Mouse (Mus musculus): ENCODE results near the gene Ctrl. TPM values are rescaled to one million over a fixed set of nuclear protein-coding genes. Genes with fewer than 3 reads are reported as not detected.
"Not testable (repeated sequence)": the region's sequence is repeated elsewhere in the genome, so short reads cannot be mapped to it uniquely, and the experiment has no call there.

The Ctrl gene
- polyA plus RNA-seq (2016; fragmentation: Nextera tagmentation; extraction: Ambion mirVana) = 2.3 and 3.4 TPM in 2 replicates

GRCm38 (mm10) chr8:105933762-105934161 is at the start of gene Ctrl:
TSS of gene Ctrl (minus strand) at chr8:105933862.
- Histone ChIP-seq H3K36me3 (peaks cover 13% of the 10 kb centered on the region; the same call in 1 of the 2 replicates), H3K4me3 (no peak within 1 kb of the TSS), H3K4me2 (replicated peaks) (no peak within 1 kb of the TSS), H3K9ac (replicated peaks) (no peak within 1 kb of the TSS), H3K4me1 (peaks cover 20% of the 10 kb centered on the region), H3K27me3 (no peaks in the 10 kb centered on the region), H3K9me3 (no peaks in the 10 kb centered on the region), H3K27ac (replicated peaks) (no peak within 1 kb of the TSS)
- 91% methylated on average over 2 of the region's 2 CpGs for WGBS
- no peak for ATAC-seq (ENCODE audit: low FRiP score, low read depth)

GRCm38 (mm10) chr8:105983406-105983805 is 49.7 kb upstream of the Ctrl start:
- ATAC-seq (ENCODE audit: low FRiP score, low read depth); H3K36me3 ChIP-seq; H3K9ac ChIP-seq (replicated peaks); H3K27ac ChIP-seq (replicated peaks); H3K4me2 ChIP-seq (replicated peaks); H3K4me1 ChIP-seq; H3K27me3 ChIP-seq; H3K4me3 ChIP-seq; H3K9me3 ChIP-seq: not testable (repeated sequence)
- WGBS = 87% methylated on average over 11 of the region's 11 CpGs

DNA sequence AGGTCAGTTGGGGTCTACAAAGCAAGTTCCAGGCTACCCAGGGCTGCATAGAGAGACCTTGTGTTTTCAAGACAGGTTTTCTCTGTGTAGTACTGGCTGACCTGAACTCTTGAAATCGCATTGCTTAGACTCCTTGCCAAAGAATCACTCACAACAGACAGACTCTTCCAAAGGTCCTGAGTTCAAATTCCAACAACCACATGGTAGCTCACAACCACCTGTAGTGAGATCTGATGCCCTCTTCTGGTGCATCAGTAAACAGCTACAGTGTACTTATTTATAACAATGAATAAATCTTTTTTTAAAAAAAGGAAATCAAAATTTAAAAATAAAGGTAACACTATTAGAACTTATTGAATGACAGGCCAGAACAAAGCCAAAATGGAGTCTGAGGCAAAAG is 47.5 kb upstream of the Ctrl start:
- H3K27ac ChIP-seq (replicated peaks) = no peak overlapping the region
- H3K9me3 ChIP-seq = no peaks in the 10 kb centered on the region
- no peak overlapping the region for H3K9ac ChIP-seq (replicated peaks)
- ATAC-seq (ENCODE audit: low FRiP score, low read depth) = no peak
- H3K4me2 ChIP-seq (replicated peaks) = no peak overlapping the region
- no peaks in the 10 kb centered on the region for H3K36me3 ChIP-seq
- H3K4me1 ChIP-seq = no peaks in the 10 kb centered on the region
- H3K27me3 ChIP-seq = no peaks in the 10 kb centered on the region
- H3K4me3 ChIP-seq = no peak overlapping the region
- 89% methylated on average over 1 of the region's 1 CpGs for WGBS

- H3K27ac ChIP-seq (replicated peaks) = no peak within 1 kb of the TSS
- no peaks in the 10 kb centered on the region for H3K27me3 ChIP-seq
- H3K4me2 ChIP-seq (replicated peaks) = no peak within 1 kb of the TSS
- H3K9ac ChIP-seq (replicated peaks) = no peak within 1 kb of the TSS
- no peaks in the 10 kb centered on the region for H3K9me3 ChIP-seq
- H3K36me3 ChIP-seq = no peaks in the 10 kb centered on the region
- ATAC-seq (ENCODE audit: low FRiP score, low read depth) = no peak
- H3K4me1 ChIP-seq = no peaks in the 10 kb centered on the region
- WGBS = 90% methylated on average over 15 of the region's 15 CpGs
- no peak within 1 kb of the TSS for H3K4me3 ChIP-seq
Observed at GRCm38 (mm10) chr8:105979325-105979724, 45.7 kb upstream of the Ctrl start, which contains the start of gene Dpep3. TSS of gene Dpep3 (minus strand) at chr8:105979429.

- WGBS = 64% methylated on average over 7 of the region's 7 CpGs
- H3K9ac ChIP-seq (replicated peaks) = no peak overlapping the region
Observed at GRCm38 (mm10) chr8:105975363-105975762, 41.7 kb upstream of the Ctrl start.

DNA sequence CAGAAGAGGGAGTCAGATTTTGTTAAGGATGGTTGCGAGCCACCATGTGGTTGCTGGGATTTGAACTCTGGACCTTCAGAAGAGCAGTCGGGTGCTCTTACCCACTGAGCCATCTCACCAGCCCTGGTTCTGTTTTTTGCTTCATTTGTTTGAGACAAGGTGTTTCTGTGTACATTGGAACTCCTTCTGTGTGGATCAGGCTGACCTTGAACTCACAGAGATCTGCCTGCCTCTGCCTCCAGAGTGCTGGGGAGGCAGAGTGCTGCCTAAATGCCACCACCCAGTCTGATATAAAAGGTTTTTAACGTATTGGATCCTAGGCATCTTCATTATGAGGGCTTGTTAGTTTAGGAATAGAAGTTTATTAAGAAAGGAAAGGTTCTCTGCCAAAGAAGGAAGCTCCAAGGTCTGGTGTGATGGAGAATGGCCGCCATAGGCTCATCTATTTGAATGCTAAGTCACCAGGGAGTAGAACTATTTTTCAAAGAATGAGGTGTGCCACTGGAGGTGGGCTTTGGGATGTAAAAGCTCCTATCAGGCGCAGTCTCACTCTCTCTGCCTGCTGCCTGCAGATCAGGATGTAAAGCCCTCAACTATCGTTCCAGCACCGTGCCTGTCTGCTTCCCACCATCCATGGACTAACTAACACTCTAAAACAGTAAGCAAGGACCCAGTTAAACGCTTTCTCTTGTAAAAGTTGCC is 37.5 kb upstream of the Ctrl start:
- Histone ChIP-seq H3K4me3 (no peak overlapping the region), H3K4me1 (peaks cover 5% of the 10 kb centered on the region), H3K27ac (replicated peaks) (no peak overlapping the region), H3K9me3 (no peaks in the 10 kb centered on the region), H3K27me3 (peaks cover 20% of the 10 kb centered on the region), H3K9ac (replicated peaks) (no peak overlapping the region), H3K36me3 (no peaks in the 10 kb centered on the region), H3K4me2 (replicated peaks) (no peak overlapping the region)
- WGBS = 76% methylated on average over 8 of the region's 8 CpGs
- no peak for ATAC-seq (ENCODE audit: low FRiP score, low read depth)

More at GRCm38 (mm10) chr8:105975363-105975762, 41.7 kb upstream of the Ctrl start:
- H3K4me3 ChIP-seq = no peak overlapping the region
- H3K4me2 ChIP-seq (replicated peaks) = no peak overlapping the region
- H3K36me3 ChIP-seq = no peaks in the 10 kb centered on the region
- H3K27ac ChIP-seq (replicated peaks) = no peak overlapping the region
- ATAC-seq (ENCODE audit: low FRiP score, low read depth) = no peak
- no peaks in the 10 kb centered on the region for H3K9me3 ChIP-seq
- H3K27me3 ChIP-seq = no peaks in the 10 kb centered on the region
- no peaks in the 10 kb centered on the region for H3K4me1 ChIP-seq

- no peak for ATAC-seq (ENCODE audit: low FRiP score, low read depth)
- Histone ChIP-seq H3K27me3 (peaks cover 38% of the 10 kb centered on the region), H3K9me3 (no peaks in the 10 kb centered on the region), H3K4me2 (replicated peaks) (no peak overlapping the region), H3K4me3 (no peak overlapping the region), H3K27ac (replicated peaks) (no peak overlapping the region), H3K36me3 (no peaks in the 10 kb centered on the region), H3K9ac (replicated peaks) (no peak overlapping the region), H3K4me1 (peaks cover 15% of the 10 kb centered on the region)
- 67% methylated on average over 1 of the region's 1 CpGs for whole genome bisulfite sequencing
Observed at GRCm38 (mm10) chr8:105969367-105969766, 35.7 kb upstream of the Ctrl start.

GRCm38 (mm10) chr8:105966692-105967311 is 33.1 kb upstream of the Ctrl start:
- Histone ChIP-seq H3K9ac (replicated peaks) (no peak overlapping the region), H3K36me3 (no peaks in the 10 kb centered on the region), H3K4me1 (peaks cover 15% of the 10 kb centered on the region), H3K4me3 (no peak overlapping the region), H3K27me3 (peaks cover 44% of the 10 kb centered on the region), H3K4me2 (replicated peaks) (peak overlapping the region; percentile 21), H3K9me3 (no peaks in the 10 kb centered on the region), H3K27ac (replicated peaks) (no peak overlapping the region)
- 10% methylated on average over 19 of the region's 19 CpGs for WGBS
- ATAC-seq (ENCODE audit: low FRiP score, low read depth) = no peak

GRCm38 (mm10) chr8:105965905-105966341 is 32.3 kb upstream of the Ctrl start, which contains the start of gene Slc12a4:
TSS of gene Slc12a4 (minus strand) at chr8:105966097.
- WGBS = under 1% methylated on average over 45 of the region's 47 CpGs
- Histone ChIP-seq H3K4me2 (replicated peaks) (peak within 1 kb of the TSS; percentile 64), H3K27me3 (peaks cover 44% of the 10 kb centered on the region), H3K27ac (replicated peaks) (no peak within 1 kb of the TSS), H3K9ac (replicated peaks) (peak within 1 kb of the TSS; percentile 43), H3K9me3 (no peaks in the 10 kb centered on the region), H3K4me3 (peak within 1 kb of the TSS; percentile 51), H3K4me1 (peaks cover 15% of the 10 kb centered on the region), H3K36me3 (no peaks in the 10 kb centered on the region)
- ATAC-seq (ENCODE audit: low FRiP score, low read depth) = peak; percentile 79

DNA sequence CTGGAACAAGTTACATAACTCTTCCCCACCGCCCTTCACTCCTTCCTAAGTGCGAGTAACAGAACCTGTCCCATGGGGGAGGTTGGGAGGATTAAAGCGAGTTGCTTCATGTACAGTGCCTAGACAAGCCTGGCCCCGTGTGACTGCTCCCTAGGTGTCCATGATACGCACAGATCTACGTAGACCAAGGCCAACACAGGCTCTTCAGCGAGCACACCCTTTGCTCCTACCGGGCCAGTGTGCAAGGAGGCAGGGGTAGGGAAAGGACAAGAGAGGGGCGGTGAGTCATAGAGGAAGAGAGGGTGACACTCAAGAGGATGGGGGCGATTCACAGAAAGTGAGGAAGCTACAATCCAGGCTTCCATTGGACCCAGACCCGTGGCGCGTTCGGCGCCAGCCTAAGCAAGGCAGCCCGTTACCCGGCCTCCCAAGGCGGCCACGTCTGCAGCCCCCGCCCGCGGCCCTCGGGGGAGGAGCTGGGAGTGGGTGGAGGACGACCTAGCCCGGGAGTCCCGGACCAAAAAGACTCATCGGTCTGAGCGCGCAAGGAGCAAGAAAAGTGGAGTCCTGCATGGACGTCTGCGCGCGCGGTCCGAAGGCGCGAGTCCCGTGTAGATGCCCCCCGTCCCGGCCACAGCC is 31.7 kb upstream of the Ctrl start:
- Histone ChIP-seq H3K9ac (replicated peaks) (peak overlapping the region; percentile 43), H3K27me3 (peaks cover 44% of the 10 kb centered on the region), H3K27ac (replicated peaks) (no peak overlapping the region), H3K4me1 (peaks cover 15% of the 10 kb centered on the region), H3K36me3 (no peaks in the 10 kb centered on the region), H3K9me3 (no peaks in the 10 kb centered on the region), H3K4me3 (peak overlapping the region; percentile 51), H3K4me2 (replicated peaks) (peak overlapping the region; percentile 64)
- peak; percentile 41; the same call in 1 of the 2 replicates for ATAC-seq (ENCODE audit: low FRiP score, low read depth)
- 4% methylated on average over 37 of the region's 40 CpGs for WGBS

- Histone ChIP-seq H3K36me3 (no peaks in the 10 kb centered on the region), H3K4me2 (replicated peaks) (peak overlapping the region; percentile 64), H3K9ac (replicated peaks) (no peak overlapping the region), H3K9me3 (no peaks in the 10 kb centered on the region), H3K27me3 (peaks cover 44% of the 10 kb centered on the region), H3K4me3 (peak overlapping the region; percentile 51), H3K4me1 (peaks cover 15% of the 10 kb centered on the region), H3K27ac (replicated peaks) (no peak overlapping the region)
- ATAC-seq (ENCODE audit: low FRiP score, low read depth) = no peak
- 71% methylated on average over 12 of the region's 12 CpGs for WGBS
Observed at GRCm38 (mm10) chr8:105964506-105965265, 31.0 kb upstream of the Ctrl start.
